Mouse (Mus musculus) lung, embryonic 16.5 days (tissue): ENCODE results near the gene Lats2. TPM values are rescaled to one million over a fixed set of nuclear protein-coding genes. Genes with fewer than 3 reads are reported as not detected.
A peak's percentile ranks its signal among the peaks of the same experiment; 100 is the strongest.
"Not testable (repeated sequence)": the region's sequence is repeated elsewhere in the genome, so short reads cannot be mapped to it uniquely, and the experiment has no call there.

Source experiments
- ATAC-seq: fragments of 200-750 bp; cut with Nextera tagmentation; 2 replicates; pipeline ENCODE4 v1.8.0; 2017; ENCODE audit warnings: low read depth, mild to moderate bottlenecking, moderate library complexity
- H3K27ac ChIP-seq: fragments of 300-500 bp; sonication (generic); 2 replicates; pipeline ENCODE4 v1.5.1; 2014; ENCODE audit warnings: mild to moderate bottlenecking, control low read depth, low read length
- H3K27me3 ChIP-seq: fragments of 300-500 bp; sonication (generic); 2 replicates; pipeline ENCODE4 v1.6.1; 2014; ENCODE audit warnings: low read depth, low read length, mixed read lengths; ENCODE audit not compliant: control insufficient read depth, insufficient read depth
- H3K36me3 ChIP-seq: fragments of 300-500 bp; sonication (generic); 2 replicates; pipeline ENCODE4 v1.6.1; 2014; ENCODE audit warnings: low read length; ENCODE audit not compliant: control insufficient read depth, insufficient read depth
- H3K4me1 ChIP-seq: fragments of 300-500 bp; sonication (generic); replicated peaks from 2 replicates; pipeline ENCODE4 v1.6.1; 2014; ENCODE audit warnings: low read length, mixed read lengths; ENCODE audit not compliant: control insufficient read depth, insufficient read depth
- H3K4me2 ChIP-seq: fragments of 300-500 bp; sonication (generic); 2 replicates; pipeline ENCODE4 v1.6.1; 2014; ENCODE audit warnings: low read depth, low read length, control low read depth
- H3K4me3 ChIP-seq: fragments of 300-500 bp; sonication (generic); 2 replicates; pipeline ENCODE4 v1.5.1; 2014; ENCODE audit warnings: mild to moderate bottlenecking, low read length, control low read depth
- H3K9ac ChIP-seq: fragments of 300-500 bp; sonication (generic); 2 replicates; pipeline ENCODE4 v1.6.1; 2014; ENCODE audit warnings: low read length, control low read depth
- H3K9me3 ChIP-seq: fragments of 300-500 bp; sonication (generic); 2 replicates; pipeline ENCODE4 v1.6.1; 2016; ENCODE audit warnings: low read length; ENCODE audit not compliant: control insufficient read depth
- WGBS: fragments of 180-500 bp; shearing (Covaris S2); extraction: QIAGEN DNeasy Blood & Tissue Kit; methylation state at CpG from one replicate; pipeline ENCODE4 v1.1.7; 2014; 5-methylcytosine and 5-hydroxymethylcytosine counted together
- polyA plus RNA-seq: library from polyadenylated mRNA; unstranded; fragments of >200 nt; fragmentation: Nextera tagmentation; extraction: Ambion mirVana; gene quantifications from 2 replicates; pipeline ENCODE4 v1.2.1, GENCODE M21; 2015

Gene Lats2
- polyA plus RNA-seq, 1 experiment from 2014 or later: 25.9 TPM

GRCm38 (mm10) chr14:57692517-57693130, 65.6 kb downstream of the Lats2 start:
- Histone ChIP-seq H3K27me3 (no peaks in the 10 kb centered on the region), H3K9me3 (no peaks in the 10 kb centered on the region), H3K4me1 (no peaks in the 10 kb centered on the region), H3K4me2 (no peak overlapping the region), H3K27ac (no peak overlapping the region), H3K4me3 (no peak overlapping the region), H3K36me3 (peaks cover 56% of the 10 kb centered on the region), H3K9ac (no peak overlapping the region)
- no peak for ATAC-seq
- WGBS: 88% methylated on average over 17 of the region's 17 CpGs

DNA sequence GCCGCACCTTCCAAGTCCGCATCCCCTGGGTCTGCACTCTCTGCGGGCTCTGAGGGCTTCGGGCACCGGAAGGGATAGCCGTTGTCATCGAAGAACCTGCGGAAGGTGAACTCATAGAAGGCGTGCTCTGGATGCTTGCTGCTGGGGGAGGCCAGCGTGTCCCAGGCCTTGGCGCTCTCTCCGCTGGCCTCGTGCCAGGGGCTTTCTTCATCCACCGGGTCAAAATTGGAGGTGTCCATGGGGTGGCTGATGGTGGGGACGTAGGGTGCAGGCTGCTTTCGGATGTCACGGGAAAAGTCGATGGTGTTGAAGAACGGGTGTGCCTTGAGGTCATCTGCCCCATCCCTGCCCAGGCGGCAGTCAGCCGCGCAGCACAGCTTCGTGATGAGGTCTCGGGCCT, 66.9 kb downstream of the Lats2 start:
- H3K4me3 ChIP-seq: no peak overlapping the region
- no peak for ATAC-seq
- no peak overlapping the region for H3K27ac ChIP-seq
- no peaks in the 10 kb centered on the region; the same call in 1 of the 2 replicates for H3K4me1 ChIP-seq
- H3K36me3 ChIP-seq: peaks cover 45% of the 10 kb centered on the region
- 92% methylated on average over 24 of the region's 24 CpGs for WGBS
- no peak overlapping the region for H3K4me2 ChIP-seq
- H3K9ac ChIP-seq: no peak overlapping the region
- no peaks in the 10 kb centered on the region for H3K27me3 ChIP-seq
- H3K9me3 ChIP-seq: no peaks in the 10 kb centered on the region

- WGBS: 83% methylated on average over 8 of the region's 8 CpGs
- Histone ChIP-seq H3K27ac (no peak overlapping the region), H3K9ac (no peak overlapping the region), H3K4me3 (no peak overlapping the region), H3K4me1 (no peaks in the 10 kb centered on the region; the same call in 1 of the 2 replicates), H3K27me3 (no peaks in the 10 kb centered on the region), H3K9me3 (no peaks in the 10 kb centered on the region), H3K4me2 (no peak overlapping the region), H3K36me3 (peaks cover 41% of the 10 kb centered on the region)
- no peak for ATAC-seq
Observed at GRCm38 (mm10) chr14:57690681-57691080, 67.5 kb downstream of the Lats2 start.

GRCm38 (mm10) chr14:57688066-57688465, 70.1 kb downstream of the Lats2 start:
- H3K36me3 ChIP-seq: peaks cover 21% of the 10 kb centered on the region
- H3K4me1 ChIP-seq, H3K27me3 ChIP-seq, H3K9me3 ChIP-seq, ATAC-seq, H3K9ac ChIP-seq, H3K4me3 ChIP-seq, H3K4me2 ChIP-seq, H3K27ac ChIP-seq: not testable (repeated sequence)
- WGBS: 89% methylated on average over 7 of the region's 7 CpGs

DNA sequence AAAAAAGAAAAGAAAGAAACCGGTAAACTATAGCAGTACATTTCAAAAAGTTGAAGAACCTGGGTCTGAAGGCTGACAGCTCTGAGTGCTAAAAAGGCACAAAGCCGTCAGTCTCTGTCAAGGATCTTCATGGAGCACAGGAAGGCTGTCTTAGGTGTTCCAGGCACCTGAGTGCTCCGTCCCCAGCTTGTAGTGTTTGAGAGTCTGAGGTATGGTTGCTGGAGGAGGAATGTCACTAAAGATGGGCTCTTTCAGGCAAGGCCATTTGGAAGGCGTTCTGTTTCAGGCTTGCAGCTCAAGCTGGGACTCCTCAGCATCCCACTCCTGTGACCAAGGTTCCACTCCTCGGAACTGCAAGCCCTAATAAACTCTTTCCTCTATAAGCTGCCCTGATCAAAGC, 70.7 kb downstream of the Lats2 start:
- WGBS: 68% methylated on average over 5 of the region's 5 CpGs
- no peaks in the 10 kb centered on the region for H3K27me3 ChIP-seq
- H3K27ac ChIP-seq: no peak overlapping the region
- peaks cover 18% of the 10 kb centered on the region for H3K36me3 ChIP-seq
- no peaks in the 10 kb centered on the region; the same call in 1 of the 2 replicates for H3K4me1 ChIP-seq
- no peak overlapping the region for H3K4me3 ChIP-seq
- no peak overlapping the region for H3K4me2 ChIP-seq
- H3K9ac ChIP-seq: no peak overlapping the region
- ATAC-seq: no peak
- no peaks in the 10 kb centered on the region for H3K9me3 ChIP-seq

DNA sequence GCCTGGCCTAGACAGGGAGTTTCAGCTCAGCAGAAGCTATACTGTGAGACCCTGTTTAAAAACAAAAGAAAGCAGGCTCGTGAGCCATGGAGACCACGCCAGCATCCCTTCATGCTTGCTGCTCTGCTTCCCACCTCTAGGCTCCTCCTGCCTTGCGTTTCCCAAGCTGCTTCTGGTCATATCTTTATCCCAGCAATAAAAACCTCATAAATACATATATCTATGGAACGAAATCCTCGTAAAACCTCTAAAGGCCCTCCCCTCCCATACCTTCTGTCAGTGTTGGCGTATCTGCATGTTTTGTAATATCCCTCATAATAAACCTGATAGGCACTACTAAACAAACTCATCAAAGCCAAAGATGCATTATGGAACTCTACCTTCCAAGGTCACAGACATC, 71.5 kb downstream of the Lats2 start:
- no peak overlapping the region for H3K9ac ChIP-seq
- no peak overlapping the region for H3K4me3 ChIP-seq
- H3K4me2 ChIP-seq: no peak overlapping the region
- H3K4me1 ChIP-seq: no peaks in the 10 kb centered on the region; the same call in 1 of the 2 replicates
- peaks cover 15% of the 10 kb centered on the region for H3K36me3 ChIP-seq
- no peaks in the 10 kb centered on the region for H3K9me3 ChIP-seq
- H3K27ac ChIP-seq: no peak overlapping the region
- no peak for ATAC-seq
- no peaks in the 10 kb centered on the region for H3K27me3 ChIP-seq
- WGBS: 85% methylated on average over 6 of the region's 6 CpGs

DNA sequence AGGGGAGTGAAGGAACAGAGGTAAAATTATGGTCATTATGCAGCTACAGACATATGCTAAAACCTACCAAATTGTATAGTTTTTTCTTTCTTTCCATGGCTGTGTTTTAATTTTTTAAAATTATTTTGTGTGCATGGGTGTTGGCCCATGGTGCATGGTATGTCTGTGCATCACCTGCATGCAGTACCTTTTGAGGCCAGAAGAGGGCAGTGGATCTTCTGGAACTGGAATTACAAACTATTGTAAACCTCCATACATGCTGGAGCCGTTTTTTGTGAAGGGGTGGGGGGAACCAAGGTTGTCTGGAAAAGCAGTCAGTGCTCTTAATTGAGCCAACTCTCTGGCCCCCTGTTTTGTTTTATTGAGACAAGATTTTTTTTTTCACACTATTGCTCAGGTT, 73.6 kb downstream of the Lats2 start:
- H3K36me3 ChIP-seq: peaks cover 6% of the 10 kb centered on the region; the same call in 1 of the 2 replicates
- H3K27me3 ChIP-seq: no peaks in the 10 kb centered on the region
- H3K9me3 ChIP-seq: no peaks in the 10 kb centered on the region
- H3K9ac ChIP-seq: no peak overlapping the region
- no peaks in the 10 kb centered on the region; the same call in 1 of the 2 replicates for H3K4me1 ChIP-seq
- H3K27ac ChIP-seq: no peak overlapping the region
- peak; percentile 39; the same call in 1 of the 2 replicates for ATAC-seq
- no peak overlapping the region for H3K4me2 ChIP-seq
- H3K4me3 ChIP-seq: no peak overlapping the region
- WGBS: 0% methylated on average over 1 of the region's 1 CpGs

- Histone ChIP-seq H3K4me1 (no peaks in the 10 kb centered on the region; the same call in 1 of the 2 replicates), H3K27me3 (no peaks in the 10 kb centered on the region), H3K9me3 (no peaks in the 10 kb centered on the region), H3K27ac (no peak overlapping the region), H3K4me2 (no peak overlapping the region), H3K36me3 (no peaks in the 10 kb centered on the region), H3K4me3 (no peak overlapping the region), H3K9ac (no peak overlapping the region)
- WGBS: 81% methylated on average over 4 of the region's 4 CpGs
- ATAC-seq: no peak
Observed at GRCm38 (mm10) chr14:57682751-57683150, 75.4 kb downstream of the Lats2 start.

DNA sequence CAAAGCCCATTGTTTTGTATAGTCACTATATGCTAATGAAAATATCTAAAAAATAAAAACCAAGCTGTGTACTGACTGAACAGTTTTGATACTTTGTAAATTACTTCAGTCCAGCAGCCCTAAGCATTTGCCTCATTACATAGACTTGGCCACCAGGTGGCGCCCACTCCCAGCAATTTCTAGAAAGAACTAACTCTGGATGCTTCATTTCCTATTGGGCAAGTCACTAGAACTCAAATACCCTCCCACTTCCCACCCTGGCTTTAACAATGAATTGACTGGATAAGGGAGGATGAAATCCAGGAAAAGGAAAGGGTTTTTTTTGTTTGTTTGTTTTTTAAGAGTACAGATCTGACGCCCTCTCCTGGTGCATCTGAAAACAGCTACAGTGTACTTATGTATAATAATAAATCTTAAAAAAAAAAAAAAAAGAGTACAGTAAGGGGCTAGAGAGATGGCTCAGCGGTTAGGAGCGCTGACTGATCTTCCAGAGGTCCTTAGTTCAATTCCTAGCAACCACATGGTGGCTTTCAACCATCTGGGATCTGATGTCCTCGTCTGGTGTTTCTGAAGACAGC, 78.1 kb downstream of the Lats2 start:
- Histone ChIP-seq H3K4me3 (no peak overlapping the region), H3K27me3 (no peaks in the 10 kb centered on the region), H3K36me3 (no peaks in the 10 kb centered on the region), H3K9ac (no peak overlapping the region), H3K9me3 (no peaks in the 10 kb centered on the region), H3K4me1 (no peaks in the 10 kb centered on the region), H3K4me2 (no peak overlapping the region), H3K27ac (no peak overlapping the region)
- 33% methylated on average over 5 of the region's 5 CpGs for WGBS
- peak; percentile 75 for ATAC-seq
